Mouse (Mus musculus) kidney, embryonic 16.5 days (tissue): Measurements from ENCODE around the gene Nosip. TPM values are rescaled to one million over a fixed set of nuclear protein-coding genes. Genes with fewer than 3 reads are reported as not detected.

Experiments
- ATAC-seq: fragments of 200-750 bp; cut with Nextera tagmentation; 2 replicates; pipeline ENCODE4 v1.8.0; 2017; ENCODE audit warnings: moderate TSS enrichment; ENCODE audit not compliant: low FRiP score, low TSS enrichment
- H3K27ac ChIP-seq: fragments of 300-500 bp; sonication (generic); 2 replicates; pipeline ENCODE4 v1.5.1; 2014; ENCODE audit warnings: low read length
- H3K27me3 ChIP-seq: fragments of 300-500 bp; sonication (generic); 2 replicates; pipeline ENCODE4 v1.6.1; 2014; ENCODE audit warnings: low read length, control low read depth, mixed read lengths; ENCODE audit not compliant: insufficient read depth
- H3K36me3 ChIP-seq: fragments of 300-500 bp; sonication (generic); 2 replicates; pipeline ENCODE4 v1.6.1; 2014; ENCODE audit warnings: low read length, control low read depth, mixed read lengths; ENCODE audit not compliant: insufficient read depth
- H3K4me1 ChIP-seq: fragments of 300-500 bp; sonication (generic); 2 replicates; pipeline ENCODE4 v1.6.1; 2014; ENCODE audit warnings: low read length, control low read depth, mixed read lengths; ENCODE audit not compliant: insufficient read depth
- H3K4me2 ChIP-seq: fragments of 300-500 bp; sonication (generic); replicated peaks from 2 replicates; pipeline ENCODE4 v1.6.1; 2014; ENCODE audit warnings: low read depth, low read length
- H3K4me3 ChIP-seq: fragments of 300-500 bp; sonication (generic); 2 replicates; pipeline ENCODE4 v1.5.1; 2014; ENCODE audit warnings: mild to moderate bottlenecking, low read length
- H3K9ac ChIP-seq: fragments of 300-500 bp; sonication (generic); replicated peaks from 2 replicates; pipeline ENCODE4 v1.6.1; 2014; ENCODE audit warnings: low read length
- H3K9me3 ChIP-seq: fragments of 300-500 bp; sonication (generic); 2 replicates; pipeline ENCODE4 v1.6.1; 2016; ENCODE audit warnings: low read length, control low read depth
- WGBS: fragments of 180-500 bp; shearing (Covaris S2); extraction: QIAGEN DNeasy Blood & Tissue Kit; methylation state at CpG from one replicate; pipeline ENCODE4 v1.1.7; 2014; 5-methylcytosine and 5-hydroxymethylcytosine counted together
- polyA plus RNA-seq: library from polyadenylated mRNA; unstranded; fragments of >200 nt; fragmentation: Nextera tagmentation; extraction: Ambion mirVana; gene quantifications from 2 replicates; pipeline ENCODE4 v1.2.1, GENCODE M21; 2015

The Nosip gene
- polyA plus RNA-seq, 1 experiment from 2014 or later = 86.3 TPM

DNA sequence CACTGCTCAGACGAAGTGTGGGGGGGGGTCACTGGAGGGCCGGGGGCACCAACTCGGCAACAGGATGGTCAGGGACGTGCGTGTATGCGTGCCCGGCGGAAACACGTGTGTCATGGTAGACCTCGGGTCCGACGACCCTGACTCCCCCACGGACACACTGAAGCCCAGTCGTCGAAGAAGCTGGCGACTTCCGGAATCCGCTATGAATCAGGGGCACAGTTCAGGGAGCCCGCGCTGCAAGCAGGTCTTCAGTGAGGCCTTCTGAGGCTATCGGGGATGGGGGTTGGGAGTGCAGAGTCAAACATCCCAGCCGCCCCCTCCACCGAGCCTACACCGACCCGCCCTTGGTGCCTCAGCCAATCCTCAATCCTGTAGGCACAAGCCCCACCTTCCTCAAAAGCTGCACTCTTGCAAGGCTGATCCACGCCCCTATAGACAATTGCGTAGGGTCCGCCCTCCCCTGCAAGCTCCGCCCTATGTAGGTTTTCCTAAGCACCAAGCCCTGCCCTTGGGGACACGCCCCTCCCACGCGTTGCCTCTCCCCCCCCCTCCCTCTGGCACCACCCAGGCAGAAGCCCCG, 8.2 kb upstream of the Nosip start:
- Histone ChIP-seq H3K9ac (peak overlapping the region; percentile 95), H3K4me1 (peaks cover 18% of the 10 kb centered on the region), H3K4me3 (peak overlapping the region; percentile 86), H3K27me3 (no peaks in the 10 kb centered on the region), H3K36me3 (peaks cover 16% of the 10 kb centered on the region), H3K9me3 (no peaks in the 10 kb centered on the region), H3K4me2 (peak overlapping the region; percentile 98), H3K27ac (peak overlapping the region; percentile 100)
- peak; percentile 97 for ATAC-seq
- 0% methylated on average over 32 of the region's 33 CpGs for WGBS

GRCm38 (mm10) chr7:45056329-45056971, 5.8 kb upstream of the Nosip start:
- Histone ChIP-seq H3K4me3 (no peak overlapping the region), H3K4me1 (peaks cover 20% of the 10 kb centered on the region), H3K9me3 (no peaks in the 10 kb centered on the region), H3K36me3 (no peaks in the 10 kb centered on the region; the same call in 1 of the 2 replicates), H3K27me3 (no peaks in the 10 kb centered on the region), H3K4me2 (no peak overlapping the region), H3K9ac (no peak overlapping the region), H3K27ac (no peak overlapping the region)
- WGBS = 74% methylated on average over 14 of the region's 14 CpGs
- ATAC-seq = no peak

DNA sequence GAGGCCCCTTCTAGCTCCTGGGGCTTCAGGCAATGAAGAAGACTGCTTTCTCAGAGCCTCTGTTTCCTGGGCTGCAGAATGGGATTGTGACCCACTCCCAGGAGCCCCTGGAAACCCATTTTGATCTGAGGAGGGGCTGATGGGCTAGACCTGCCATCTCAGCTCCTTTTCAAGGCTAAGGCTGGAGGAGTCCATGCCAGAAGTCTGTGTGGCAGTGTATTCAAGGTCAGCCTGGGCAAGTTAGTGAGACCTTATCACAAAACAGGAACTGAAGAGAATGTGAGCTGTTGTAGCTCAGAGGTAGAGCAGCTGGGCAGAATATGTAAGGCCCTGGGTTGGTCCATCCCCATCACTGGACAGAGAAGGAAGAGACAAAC, 5.3 kb upstream of the Nosip start:
- no peak for ATAC-seq
- no peaks in the 10 kb centered on the region; the same call in 1 of the 2 replicates for H3K36me3 ChIP-seq
- no peak overlapping the region for H3K4me3 ChIP-seq
- no peak overlapping the region for H3K9ac ChIP-seq
- no peak overlapping the region for H3K4me2 ChIP-seq
- peaks cover 16% of the 10 kb centered on the region for H3K4me1 ChIP-seq
- no peak overlapping the region for H3K27ac ChIP-seq
- H3K27me3 ChIP-seq = no peaks in the 10 kb centered on the region
- H3K9me3 ChIP-seq = no peaks in the 10 kb centered on the region

- Histone ChIP-seq H3K27ac (no peak overlapping the region), H3K4me2 (no peak overlapping the region), H3K4me3 (no peak overlapping the region), H3K9me3 (no peaks in the 10 kb centered on the region), H3K36me3 (no peaks in the 10 kb centered on the region; the same call in 1 of the 2 replicates), H3K9ac (no peak overlapping the region), H3K4me1 (peaks cover 25% of the 10 kb centered on the region), H3K27me3 (no peaks in the 10 kb centered on the region)
- 78% methylated on average over 10 of the region's 10 CpGs for WGBS
- ATAC-seq = no peak
Measured at GRCm38 (mm10) chr7:45058607-45059571, 3.3 kb upstream of the Nosip start.

GRCm38 (mm10) chr7:45060632-45061122, 1.6 kb upstream of the Nosip start:
- ATAC-seq = no peak
- Histone ChIP-seq H3K36me3 (no peaks in the 10 kb centered on the region; the same call in 1 of the 2 replicates), H3K4me1 (peaks cover 25% of the 10 kb centered on the region), H3K9ac (peak overlapping the region; percentile 85; the same call in 1 of the 2 replicates), H3K27me3 (no peaks in the 10 kb centered on the region), H3K27ac (peak overlapping the region; percentile 98; the same call in 1 of the 2 replicates), H3K9me3 (no peaks in the 10 kb centered on the region), H3K4me2 (peak overlapping the region; percentile 55), H3K4me3 (peak overlapping the region; percentile 84; the same call in 1 of the 2 replicates)
- WGBS = 96% methylated on average over 6 of the region's 6 CpGs

DNA sequence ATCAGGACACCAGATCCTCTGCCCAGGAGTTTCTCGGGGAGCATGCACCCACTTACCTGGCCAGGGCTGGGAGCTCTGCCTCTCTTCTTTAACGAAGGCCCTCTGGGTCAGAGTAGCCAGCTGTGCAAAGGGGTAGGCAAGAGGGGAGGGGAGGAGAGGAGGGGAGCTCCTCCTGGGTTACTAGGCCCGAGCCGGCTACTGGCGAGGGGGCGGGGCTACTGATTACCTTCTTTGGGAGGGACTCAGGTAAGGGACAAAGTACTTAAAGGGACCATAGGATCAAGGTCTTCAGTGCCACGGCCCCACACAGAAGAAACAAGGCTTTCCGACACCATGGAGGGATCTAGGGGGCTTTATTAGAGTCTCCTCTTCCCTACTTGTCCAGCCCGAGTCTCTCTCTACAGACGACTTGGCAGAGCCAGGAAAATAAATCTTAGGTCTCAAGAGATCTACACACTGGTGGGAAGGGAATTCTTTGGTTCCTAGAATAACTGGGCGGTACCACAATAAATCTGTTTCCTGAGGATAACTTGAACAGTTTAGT, 625 bp upstream of the Nosip start:
- Histone ChIP-seq H3K4me3 (peak overlapping the region; percentile 84), H3K4me2 (peak overlapping the region; percentile 55), H3K4me1 (peaks cover 25% of the 10 kb centered on the region), H3K27me3 (no peaks in the 10 kb centered on the region), H3K9me3 (no peaks in the 10 kb centered on the region), H3K9ac (peak overlapping the region; percentile 85), H3K36me3 (no peaks in the 10 kb centered on the region; the same call in 1 of the 2 replicates), H3K27ac (peak overlapping the region; percentile 98)
- WGBS = 4% methylated on average over 11 of the region's 11 CpGs
- peak; percentile 52 for ATAC-seq

GRCm38 (mm10) chr7:45067190-45067999, 5.2 kb downstream of the Nosip start:
- H3K27me3 ChIP-seq = no peaks in the 10 kb centered on the region
- H3K27ac ChIP-seq = no peak overlapping the region
- H3K9ac ChIP-seq = no peak overlapping the region
- H3K4me3 ChIP-seq = no peak overlapping the region
- ATAC-seq = no peak
- peaks cover 9% of the 10 kb centered on the region; the same call in 1 of the 2 replicates for H3K4me1 ChIP-seq
- H3K9me3 ChIP-seq = no peaks in the 10 kb centered on the region
- 84% methylated on average over 4 of the region's 4 CpGs for WGBS
- no peaks in the 10 kb centered on the region; the same call in 1 of the 2 replicates for H3K36me3 ChIP-seq
- H3K4me2 ChIP-seq = no peak overlapping the region

DNA sequence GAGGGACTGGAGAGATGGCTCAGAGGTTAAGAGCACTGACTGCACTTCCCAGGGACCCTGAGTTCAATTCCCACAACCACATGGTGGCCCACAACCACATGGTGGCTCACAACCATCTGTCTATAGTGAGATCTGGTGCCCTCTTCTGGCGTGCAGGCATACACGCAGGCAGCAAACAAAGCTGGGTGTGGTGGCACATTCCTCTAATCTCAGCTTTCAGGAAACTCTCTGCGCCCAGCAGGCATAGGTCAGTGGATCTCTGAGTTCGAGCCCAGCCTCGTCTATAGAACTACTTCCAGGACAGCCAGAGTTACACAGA, 5.7 kb downstream of the Nosip start:
- Histone ChIP-seq H3K36me3 (no peaks in the 10 kb centered on the region; the same call in 1 of the 2 replicates), H3K9ac (no peak overlapping the region), H3K27me3 (no peaks in the 10 kb centered on the region), H3K9me3 (no peaks in the 10 kb centered on the region), H3K27ac (no peak overlapping the region), H3K4me3 (no peak overlapping the region), H3K4me2 (no peak overlapping the region), H3K4me1 (peaks cover 9% of the 10 kb centered on the region; the same call in 1 of the 2 replicates)
- WGBS = 30% methylated on average over 5 of the region's 5 CpGs
- no peak for ATAC-seq

DNA sequence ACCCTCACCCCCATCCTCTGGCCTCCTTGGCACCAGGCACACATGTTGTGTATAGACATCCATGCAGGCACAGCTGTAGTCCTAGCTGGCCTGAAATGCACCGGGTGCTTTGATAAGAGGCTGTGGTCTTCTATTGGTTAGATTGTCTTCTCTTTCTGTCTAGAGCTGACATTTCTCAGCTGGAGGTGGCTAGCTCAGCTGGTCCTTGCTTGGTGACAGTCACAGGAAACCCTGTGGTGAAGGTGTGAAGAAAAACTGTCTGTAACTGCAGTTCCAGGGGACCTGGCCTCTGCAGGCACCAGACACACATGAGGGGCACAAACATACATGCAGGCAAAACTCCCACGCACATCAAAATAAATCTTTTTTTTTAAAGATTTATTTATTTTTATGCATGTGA, 7.4 kb downstream of the Nosip start:
- H3K4me1 ChIP-seq = no peaks in the 10 kb centered on the region
- no peaks in the 10 kb centered on the region for H3K9me3 ChIP-seq
- H3K27ac ChIP-seq = no peak overlapping the region
- H3K9ac ChIP-seq = no peak overlapping the region
- WGBS = 82% methylated on average over 2 of the region's 2 CpGs
- H3K4me2 ChIP-seq = no peak overlapping the region
- H3K36me3 ChIP-seq = peaks cover 13% of the 10 kb centered on the region; the same call in 1 of the 2 replicates
- no peak overlapping the region for H3K4me3 ChIP-seq
- no peak for ATAC-seq
- no peaks in the 10 kb centered on the region for H3K27me3 ChIP-seq
